ENCODE assay signal across 8 mouse cellular contexts in genomic region chr15:85991453-85992124, GRCm38 (mm10). TPM values are rescaled to one million over a fixed set of nuclear protein-coding genes. Genes with fewer than 3 reads are reported as not detected.
DNase-seq lines count a peak whose midpoint lies in the region; ATAC-seq lines count a peak whose summit lies in the region.

No protein-coding gene starts in this region.

- H3K27me3 ChIP-seq in embryonic facial prominence, embryonic 15.5 days, result no peaks in the 10 kb centered on the region
- H3K27me3 ChIP-seq in kidney, embryonic 15.5 days, result no peaks in the 10 kb centered on the region

- no peak overlapping the region for H3K4me3 ChIP-seq in embryonic facial prominence, embryonic 15.5 days (replicated peaks)
- no peak overlapping the region for H3K4me3 ChIP-seq in kidney, embryonic 15.5 days (replicated peaks)

- intact Hi-C loops in left cerebral cortex, postnatal 25 days (cut with DNase I), result no loop called here

- peaks cover 44% of the 10 kb centered on the region for H3K4me1 ChIP-seq in embryonic facial prominence, embryonic 15.5 days
- H3K4me1 ChIP-seq in kidney, embryonic 15.5 days, result peaks cover 55% of the 10 kb centered on the region

- H3K9ac ChIP-seq in embryonic facial prominence, embryonic 15.5 days, result no peak overlapping the region
- no peak overlapping the region for H3K9ac ChIP-seq in kidney, embryonic 15.5 days

- peak; percentile 48 for DNase-seq in adrenal gland, postnatal 14 days
- no peak for DNase-seq in adrenal gland, adult 8-10 months
- DNase-seq in lung, postnatal 25 days (ENCODE audit: low spot score), result peak; percentile 51
- no peak for DNase-seq in left cerebral cortex, postnatal 25 days (ENCODE audit: low spot score in 2 of 2)
- DNase-seq in left cerebral cortex, adult 8-10 months (ENCODE audit: low spot score in 2 of 2), result no peak
- no peak for DNase-seq in thymus, postnatal 14 days

- H3K36me3 ChIP-seq in embryonic facial prominence, embryonic 15.5 days, result no peaks in the 10 kb centered on the region
- H3K36me3 ChIP-seq in kidney, embryonic 15.5 days, result no peaks in the 10 kb centered on the region

- peak; percentile 27; the same call in 1 of the 2 replicates for ATAC-seq in embryonic facial prominence, embryonic 15.5 days (ENCODE audit: insufficient number of reproducible peaks, low FRiP score, low TSS enrichment, low read depth)
- ATAC-seq in kidney, embryonic 15.5 days (replicated peaks; ENCODE audit: low FRiP score), result peak; percentile 52

- H3K9me3 ChIP-seq in embryonic facial prominence, embryonic 15.5 days (replicated peaks), result no peaks in the 10 kb centered on the region
- no peaks in the 10 kb centered on the region for H3K9me3 ChIP-seq in kidney, embryonic 15.5 days (replicated peaks)

- WGBS in embryonic facial prominence, embryonic 15.5 days, result 39% methylated on average over 5 of the region's 5 CpGs
- WGBS in kidney, embryonic 15.5 days, result 51% methylated on average over 5 of the region's 5 CpGs

- H3K27ac ChIP-seq in embryonic facial prominence, embryonic 15.5 days (replicated peaks), result peak overlapping the region; percentile 58; the same call in 1 of the 2 replicates
- H3K27ac ChIP-seq in kidney, embryonic 15.5 days, result peak overlapping the region; percentile 87

- H3K4me2 ChIP-seq in embryonic facial prominence, embryonic 15.5 days (replicated peaks), result no peak overlapping the region
- H3K4me2 ChIP-seq in kidney, embryonic 15.5 days, result no peak overlapping the region

RNA-seq across cellular contexts. Expression of gene Celsr1, which starts 42.0 kb away (rescaled TPM):
- 4.5 and 4.6 TPM in 2 replicates for total RNA-seq in adrenal gland, postnatal 14 days (2021)
- total RNA-seq in adrenal gland, adult 8-10 months (2022), result 10 to 100 TPM in 2 of 4 experiments, 1 to 10 TPM in 2; 5.2 to 16.1 (median 8.7) TPM
- polyA plus RNA-seq in embryonic facial prominence, embryonic 15.5 days (2015; fragmentation: Nextera tagmentation; extraction: Ambion mirVana), result 4.2 and 5.1 TPM in 2 replicates
- 3.7 and 3.9 TPM in 2 replicates for polyA plus RNA-seq in kidney, embryonic 15.5 days (2015; fragmentation: Nextera tagmentation; extraction: Ambion mirVana)
- total RNA-seq in left cerebral cortex, postnatal 25 days (2021), result 1 to 10 TPM; 3.1 to 3.9 TPM
- 1 to 10 TPM; 5.5 to 6.9 (median 6.2) TPM for total RNA-seq in left cerebral cortex, adult 8-10 months (2022)

Comparison
In these comparisons a context has a peak if more than half of its experiments do, and no peak if none do; other contexts are left out.
1. DNase-seq: peak in adrenal gland, postnatal 14 days (single experiment) and lung, postnatal 25 days (single experiment); none in adrenal gland, adult 8-10 months (single experiment), left cerebral cortex, postnatal 25 days (0 of 2), left cerebral cortex, adult 8-10 months (0 of 2) and thymus, postnatal 14 days (single experiment).